Mouse (Mus musculus) heart, postnatal 0 days (tissue): ENCODE measurements around the gene Nkx2-5. TPM values are rescaled to one million over a fixed set of nuclear protein-coding genes. Genes with fewer than 3 reads are reported as not detected.

ENCODE experiments used
- ATAC-seq: fragments of 200-750 bp; cut with Nextera tagmentation; 2 replicates; pipeline ENCODE4 v1.8.0; 2017; ENCODE audit warnings: low read depth, moderate number of reproducible peaks, moderate library complexity; ENCODE audit not compliant: insufficient read depth
- DNase-seq: peaks from one replicate; pipeline ENCODE4 v3.0.0-alpha.2; 2016; ENCODE audit warnings: low spot score
- H3K27ac ChIP-seq: fragments of 300-500 bp; sonication (generic); 2 replicates; pipeline ENCODE4 v1.5.1; 2014; ENCODE audit warnings: low read depth, mild to moderate bottlenecking
- H3K27me3 ChIP-seq: fragments of 300-500 bp; sonication (generic); 2 replicates; pipeline ENCODE4 v1.6.1; 2014; ENCODE audit warnings: low read length, mixed read lengths; ENCODE audit not compliant: control insufficient read depth, insufficient read depth
- H3K36me3 ChIP-seq: fragments of 300-500 bp; sonication (generic); replicated peaks from 2 replicates; pipeline ENCODE4 v1.6.1; 2014; ENCODE audit warnings: low read length, mixed read lengths; ENCODE audit not compliant: control insufficient read depth, insufficient read depth
- H3K4me1 ChIP-seq: fragments of 300-500 bp; sonication (generic); 2 replicates; pipeline ENCODE4 v1.6.1; 2014; ENCODE audit warnings: antibody characterized with exemption; ENCODE audit not compliant: control insufficient read depth, insufficient read depth
- H3K4me2 ChIP-seq: fragments of 300-500 bp; sonication (generic); 2 replicates; pipeline ENCODE4 v1.6.1; 2014; ENCODE audit warnings: low read depth, mild to moderate bottlenecking, low read length, moderate library complexity
- H3K4me3 ChIP-seq: fragments of 300-500 bp; sonication (generic); 2 replicates; pipeline ENCODE4 v1.5.1; 2014; ENCODE audit warnings: low read depth, low read length
- H3K9ac ChIP-seq: fragments of 300-500 bp; sonication (generic); replicated peaks from 2 replicates; pipeline ENCODE4 v1.6.1; 2014; ENCODE audit warnings: low read depth, low read length, mixed read lengths
- H3K9me3 ChIP-seq: fragments of 300-500 bp; sonication (generic); replicated peaks from 2 replicates; pipeline ENCODE4 v1.6.1; 2016; ENCODE audit warnings: low read length; ENCODE audit not compliant: control insufficient read depth
- CTCF ChIP-seq: IDR thresholded peaks from 2 replicates; pipeline ENCODE4 v1.5.1; 2016; ENCODE audit warnings: antibody characterized with exemption, control low read depth, low read depth
- EP300 ChIP-seq: IDR thresholded peaks from 2 replicates; pipeline ENCODE4 v1.6.1; 2016; ENCODE audit warnings: antibody characterized with exemption, low read depth
- WGBS: fragments of 180-500 bp; shearing (Covaris S2); extraction: QIAGEN DNeasy Blood & Tissue Kit; methylation state at CpG from one replicate; pipeline ENCODE4 v1.1.7; 2014; 5-methylcytosine and 5-hydroxymethylcytosine counted together
- polyA plus RNA-seq: library from polyadenylated mRNA; unstranded; fragments of >200 nt; fragmentation: Nextera tagmentation; extraction: Ambion mirVana; gene quantifications from 2 replicates; pipeline ENCODE4 v1.2.1, GENCODE M21; 2015
- total RNA-seq: library from RNA; depleted of rRNA; stranded (reverse); fragments of >200 nt; gene quantifications from 2 replicates; pipeline ENCODE4 v1.2.3, GENCODE M21; 2014; ENCODE audit warnings: low replicate concordance

Nkx2-5 gene
- total and polyA plus RNA-seq, 2 experiments from 2014 or later, result 139 to 284 TPM

GRCm38 (mm10) chr17:26846411-26846810 lies 1.6 kb upstream of the Nkx2-5 start:
- ATAC-seq (no peak), DNase-seq (peak; percentile 30)
- WGBS, result 13% methylated on average over 8 of the region's 8 CpGs
- Histone ChIP-seq H3K27me3 (peaks cover 36% of the 10 kb centered on the region), H3K36me3 (no peaks in the 10 kb centered on the region), H3K4me2 (peak overlapping the region; percentile 56), H3K4me1 (0 out of 2 replicates have a peak, but pooled peaks cover 7% of the 10 kb centered on the region), H3K4me3 (peak overlapping the region; percentile 29), H3K9me3 (no peaks in the 10 kb centered on the region), H3K27ac (0 out of 2 replicates have a peak overlapping the region, but pooled peaks have one; percentile 7), H3K9ac (no peak overlapping the region)
- no peak for TF ChIP-seq EP300
- no peak for TF ChIP-seq CTCF

GRCm38 (mm10) chr17:26845149-26846050 lies 591 bp upstream of the Nkx2-5 start:
- Histone ChIP-seq H3K4me2 (peak overlapping the region; percentile 70), H3K9me3 (no peaks in the 10 kb centered on the region), H3K27ac (peak overlapping the region; percentile 94), H3K4me1 (0 out of 2 replicates have a peak, but pooled peaks cover 7% of the 10 kb centered on the region), H3K27me3 (peaks cover 41% of the 10 kb centered on the region), H3K9ac (peak overlapping the region; percentile 73), H3K36me3 (no peaks in the 10 kb centered on the region), H3K4me3 (peak overlapping the region; percentile 79)
- ATAC-seq (no peak), DNase-seq (peak; percentile 41)
- 9% methylated on average over 14 of the region's 14 CpGs for WGBS
- TF ChIP-seq EP300 (no peak), CTCF (no peak)

- peaks cover 50% of the 10 kb centered on the region for H3K27me3 ChIP-seq
- peak overlapping the region; percentile 70 for H3K4me2 ChIP-seq
- peak overlapping the region; percentile 73 for H3K9ac ChIP-seq
- no peak for TF ChIP-seq CTCF
- no peak for TF ChIP-seq EP300
- DNase-seq (peak; percentile 17), ATAC-seq (no peak)
- peak overlapping the region; percentile 79 for H3K4me3 ChIP-seq
- 0 out of 2 replicates have a peak, but pooled peaks cover 7% of the 10 kb centered on the region for H3K4me1 ChIP-seq
- WGBS, result under 1% methylated on average over 36 of the region's 36 CpGs
- peak overlapping the region; percentile 94 for H3K27ac ChIP-seq
- H3K36me3 ChIP-seq, result 0 out of 2 replicates have a peak, but pooled peaks cover under 1% of the 10 kb centered on the region
- no peaks in the 10 kb centered on the region for H3K9me3 ChIP-seq
These were observed 398 bp downstream of the Nkx2-5 start for GRCm38 (mm10) chr17:26844371-26844851.

- Histone ChIP-seq H3K9me3 (no peaks in the 10 kb centered on the region), H3K36me3 (peaks cover 7% of the 10 kb centered on the region; the same call in 1 of the 2 replicates), H3K9ac (peak overlapping the region; percentile 73), H3K4me3 (peak overlapping the region; percentile 79), H3K27ac (peak overlapping the region; percentile 94), H3K27me3 (peaks cover 56% of the 10 kb centered on the region), H3K4me2 (peak overlapping the region; percentile 70), H3K4me1 (0 out of 2 replicates have a peak, but pooled peaks cover 7% of the 10 kb centered on the region)
- ATAC-seq (no peak), DNase-seq (peak; percentile 14)
- 5% methylated on average over 7 of the region's 7 CpGs for WGBS
- TF ChIP-seq CTCF (no peak), EP300 (no peak)
These were observed 1.0 kb downstream of the Nkx2-5 start for GRCm38 (mm10) chr17:26843696-26844236.

GRCm38 (mm10) chr17:26843229-26843567 lies 1.6 kb downstream of the Nkx2-5 start:
- ATAC-seq (no peak), DNase-seq (no peak)
- 4% methylated on average over 14 of the region's 14 CpGs for WGBS
- Histone ChIP-seq H3K27me3 (peaks cover 62% of the 10 kb centered on the region), H3K4me1 (0 out of 2 replicates have a peak, but pooled peaks cover 7% of the 10 kb centered on the region), H3K4me3 (peak overlapping the region; percentile 79), H3K9ac (peak overlapping the region; percentile 73), H3K27ac (peak overlapping the region; percentile 94), H3K4me2 (peak overlapping the region; percentile 70), H3K9me3 (no peaks in the 10 kb centered on the region), H3K36me3 (peaks cover 11% of the 10 kb centered on the region; the same call in 1 of the 2 replicates)
- TF ChIP-seq CTCF, result no peak
- TF ChIP-seq EP300, result no peak
